Mouse (Mus musculus) lung, postnatal 0 days (tissue): Measurements from ENCODE around the gene Gatd1.
"Not testable (repeated sequence)": the region's sequence is repeated elsewhere in the genome, so short reads cannot be mapped to it uniquely, and the experiment has no call there.

ENCODE experiments used
- CTCF ChIP-seq: IDR thresholded peaks from 2 replicates; pipeline ENCODE4 v1.5.1; 2016; ENCODE audit warnings: antibody characterized with exemption, mild to moderate bottlenecking
- EP300 ChIP-seq: IDR thresholded peaks from 2 replicates; pipeline ENCODE4 v1.6.1; 2016; ENCODE audit warnings: antibody characterized with exemption, mild to moderate bottlenecking, control low read depth

DNA sequence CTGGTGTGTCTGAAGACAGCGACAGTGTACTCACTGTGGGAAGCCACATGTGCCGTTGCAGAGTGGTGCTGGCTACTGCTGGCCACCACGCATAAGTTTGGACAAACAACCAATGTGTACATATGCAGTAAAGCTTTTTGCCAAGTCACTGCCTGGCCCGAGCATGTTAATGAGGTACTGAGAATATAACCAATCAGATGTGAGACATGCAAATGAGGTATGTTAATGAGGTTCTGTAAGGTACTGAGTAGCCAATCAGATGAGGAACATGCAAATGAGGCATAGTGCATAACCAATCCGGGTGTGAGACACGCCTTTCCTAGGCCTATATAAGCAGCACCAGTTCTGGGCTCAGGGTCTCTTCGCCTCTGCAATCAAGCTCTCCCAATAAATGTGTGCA lies 6.3 kb downstream of the Gatd1 start:
- TF ChIP-seq CTCF, EP300: not testable (repeated sequence)
